9 mouse cellular contexts compared by ENCODE assay signal in genomic region chr9:8964512-8965133, GRCm38 (mm10). TPM values are rescaled to one million over a fixed set of nuclear protein-coding genes. Genes with fewer than 3 reads are reported as not detected.
DNase-seq lines count a peak whose midpoint lies in the region; ATAC-seq lines count a peak whose summit lies in the region.
"Had no signal": no experiment of that assay in that cellular context is flagged by ENCODE, and none has a peak within 500 bp of the region (broad histone marks: within the 10 kb centered on the region; RNA-seq: fewer than 3 reads in every experiment).

No protein-coding gene starts in this region.

- peak; percentile 3 for DNase-seq in gastrocnemius, adult 18-20 months (ENCODE audit: low spot score)
- no peak for DNase-seq in gastrocnemius, postnatal 25 days
- peak; percentile 1 for DNase-seq in 3134 (ENCODE audit: extremely low read depth, insufficient read length, low spot score)
- peak; percentile 31 for DNase-seq in adrenal gland, adult 2 months
- peak; percentile 9 for DNase-seq in embryo, embryonic 11.5 days (ENCODE audit: low read depth, low spot score)
- peak; percentile 62 for DNase-seq in kidney, postnatal 10 days

- ATAC-seq in megakaryocyte-erythroid progenitor cell, adult 5-6 weeks (replicated peaks; ENCODE audit: low FRiP score, low TSS enrichment, poor library complexity, severe bottlenecking): peak; percentile 89
- no peak for ATAC-seq in megakaryocyte, adult 5-6 weeks (ENCODE audit: poor library complexity, severe bottlenecking)

RNA-seq across cellular contexts. Expression of gene Gm16485, which starts 7.0 kb away (rescaled TPM):
- total RNA-seq in gastrocnemius, adult 18-20 months (2021): not detected
- not detected for total RNA-seq in gastrocnemius, postnatal 25 days (2021)
- under 1 TPM in 1 of 2 experiments, not detected in 1; 0.17 TPM for total RNA-seq in adrenal gland, adult 2 months (2021)
- not detected in 2 replicates for polyA plus RNA-seq in adrenal gland, adult 2 months (2012; rRNA removed)
- not detected in 2 replicates for total RNA-seq in megakaryocyte-erythroid progenitor cell, adult 5-6 weeks (2014; fragmentation: Nextera tagmentation)
- total RNA-seq in megakaryocyte-erythroid progenitor cell, adult 5-6 weeks (2017): not detected in 2 replicates
- not detected in 2 replicates for total RNA-seq in megakaryocyte, adult 5-6 weeks (2015)
- total RNA-seq in megakaryocyte, adult 5-6 weeks (2017): not detected in 2 replicates
- polyA plus RNA-seq: heart, embryonic 15.5 days had no signal
